Mouse (Mus musculus) thymus, postnatal 14 days (tissue): ENCODE data around the gene Olfr862.

Experiments
- DNase-seq: peaks from one replicate; pipeline ENCODE4 v3.0.0; 2021

Olfr862 gene

GRCm38 (mm10) chr9:19887904-19888303, at the start of gene Olfr862:
Olfr862 (minus strand) TSS chr9:19888004.
- DNase-seq = no peak

- DNase-seq = no peak
Measured at GRCm38 (mm10) chr9:19916565-19916964, 28.8 kb upstream of the Olfr862 start, which contains the start of gene Olfr77. Olfr77 (plus strand) TSS chr9:19916865.

GRCm38 (mm10) chr9:19911170-19911569, 23.4 kb upstream of the Olfr862 start:
- no peak for DNase-seq

GRCm38 (mm10) chr9:19849647-19850046, 38.2 kb downstream of the Olfr862 start, which contains the start of gene Olfr860:
Olfr860 (minus strand) TSS chr9:19849747.
- DNase-seq = no peak
